Mouse (Mus musculus) hematopoietic multipotent progenitor cell, adult 10-12 weeks (in vitro differentiated cells): ENCODE results near the gene Slc38a10. TPM values are rescaled to one million over a fixed set of nuclear protein-coding genes. Genes with fewer than 3 reads are reported as not detected.

Source experiments
- polyA plus RNA-seq: library from polyadenylated mRNA; stranded (reverse); fragments of >175 nt; gene quantifications from 2 replicates; pipeline ENCODE4 v1.2.3, GENCODE M21; 2012; ENCODE audit warnings: low replicate concordance

Gene Slc38a10
- polyA plus RNA-seq, result 87.0 and 199 TPM in 2 replicates

GRCm38 (mm10) chr11:120151113-120151494 is at the start of gene Slc38a10:
Gene Slc38a10, minus strand, starts transcription at chr11:120151346.

GRCm38 (mm10) chr11:120098588-120099511 is 52.3 kb downstream of the Slc38a10 start, which contains the start of the genes Tepsin and Ndufaf8:
Gene Tepsin, minus strand, starts transcription at chr11:120098731.
Gene Ndufaf8, plus strand, starts transcription at chr11:120098928.

GRCm38 (mm10) chr11:120086702-120087152 is 64.4 kb downstream of the Slc38a10 start, which contains the start of gene Cep131:
Gene Cep131, minus strand, starts transcription at chr11:120086827.

Other genes with a start within 250 kb of the Slc38a10 start
- 40.9 and 41.3 TPM in 2 replicates for gene Chmp6, start 237.9 kb downstream of the Slc38a10 start, polyA plus RNA-seq
- 32.7 and 57.7 TPM in 2 replicates for gene Baiap2, start 208.6 kb downstream of the Slc38a10 start, polyA plus RNA-seq
- gene Aatk, start 104.2 kb downstream of the Slc38a10 start, polyA plus RNA-seq, result 10.0 and 20.8 TPM in 2 replicates
- 13.3 and 21.7 TPM in 2 replicates for gene Cep131, start 64.5 kb downstream of the Slc38a10 start, polyA plus RNA-seq
- gene Tepsin, start 52.6 kb downstream of the Slc38a10 start, polyA plus RNA-seq, result 39.8 and 60.2 TPM in 2 replicates
- 76.7 and 114 TPM in 2 replicates for gene Ndufaf8, start 52.4 kb downstream of the Slc38a10 start, polyA plus RNA-seq
- gene Bahcc1, start 81.6 kb upstream of the Slc38a10 start, polyA plus RNA-seq, result 3.3 and 4.0 TPM in 2 replicates
- gene Actg1, start 197.2 kb upstream of the Slc38a10 start, polyA plus RNA-seq, result 867 and 988 TPM in 2 replicates
- gene Fscn2, start 210.2 kb upstream of the Slc38a10 start, polyA plus RNA-seq, result 0.08 TPM in 1 of 2 replicates, not detected in the other
- gene Faap100, start 227.4 kb upstream of the Slc38a10 start, polyA plus RNA-seq, result 21.3 and 34.2 TPM in 2 replicates